Mouse (Mus musculus): ENCODE results near the gene Clasrp. TPM values are rescaled to one million over a fixed set of nuclear protein-coding genes. Genes with fewer than 3 reads are reported as not detected.
A peak's percentile ranks its signal among the peaks of the same experiment; 100 is the strongest.
"Not testable (repeated sequence)": the region's sequence is repeated elsewhere in the genome, so short reads cannot be mapped to it uniquely, and the experiment has no call there.

Gene Clasrp
- total and polyA plus RNA-seq, 3 experiments = 34.2 to 153 (median 41.4) TPM

DNA sequence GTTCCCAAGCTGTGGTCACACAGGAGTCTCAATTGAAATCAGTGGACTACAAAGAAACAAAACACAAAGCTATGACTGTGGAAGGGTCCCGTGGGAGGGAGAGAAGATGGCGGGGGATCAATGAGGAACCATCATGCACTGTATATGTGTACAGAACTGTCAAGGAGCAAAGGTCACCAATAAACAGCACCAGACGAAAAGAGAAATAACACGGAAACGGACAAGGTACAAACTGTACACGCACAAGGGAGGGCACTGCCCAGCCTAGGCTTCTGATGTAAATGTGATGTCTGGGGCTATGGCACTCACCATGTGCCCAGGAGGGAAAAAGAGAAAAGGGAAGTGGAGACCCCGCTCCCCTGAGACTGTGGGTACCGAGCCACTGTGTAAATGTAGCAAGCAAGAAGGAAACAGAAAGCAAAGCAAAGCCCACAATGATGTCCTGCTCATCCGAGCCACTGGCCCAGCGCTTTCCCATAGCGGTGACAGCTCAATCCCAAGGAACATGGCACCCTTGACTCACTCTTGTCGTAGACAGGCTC lies 10.8 kb upstream of the Clasrp start:
- peaks cover 14% of the 10 kb centered on the region; the same call in 1 of the 2 replicates for H3K27me3 ChIP-seq (ENCODE audit: insufficient read depth, low read length)
- TF ChIP-seq TAL1 (conservative IDR thresholded peaks at IDR 0.05; ENCODE audit: low read depth, low read length) = no peak
- no peak for TF ChIP-seq POLR2AphosphoS5 (IDR thresholded peaks at IDR 0.05; ENCODE audit: insufficient replicate concordance, low read depth, low read length)
- no peak for TF ChIP-seq GATA1 (IDR thresholded peaks at IDR 0.05; ENCODE audit: borderline replicate concordance, low read length)
- no peak for TF ChIP-seq CTCF (IDR thresholded peaks at IDR 0.05; ENCODE audit: low read depth, low read length)
- no peak for TF ChIP-seq GATA2 (IDR thresholded peaks at IDR 0.05; ENCODE audit: borderline replicate concordance, low read depth, low read length)
- DNase-seq (ENCODE audit: low spot score) = no peak
- H3K36me3 ChIP-seq (replicated peaks) = no peaks in the 10 kb centered on the region
- peak overlapping the region; percentile 9; the same call in 1 of the 2 replicates for H3K4me3 ChIP-seq (ENCODE audit: low read depth, low read length)
- H3K9me3 ChIP-seq (replicated peaks) = no peaks in the 10 kb centered on the region
- peaks cover 8% of the 10 kb centered on the region; the same call in 1 of the 2 replicates for H3K4me1 ChIP-seq (ENCODE audit: insufficient read depth, low read depth, low read length)
- no peak for ATAC-seq (ENCODE audit: extremely low read depth, insufficient number of reproducible peaks, low FRiP score, poor library complexity, severe bottlenecking)

DNA sequence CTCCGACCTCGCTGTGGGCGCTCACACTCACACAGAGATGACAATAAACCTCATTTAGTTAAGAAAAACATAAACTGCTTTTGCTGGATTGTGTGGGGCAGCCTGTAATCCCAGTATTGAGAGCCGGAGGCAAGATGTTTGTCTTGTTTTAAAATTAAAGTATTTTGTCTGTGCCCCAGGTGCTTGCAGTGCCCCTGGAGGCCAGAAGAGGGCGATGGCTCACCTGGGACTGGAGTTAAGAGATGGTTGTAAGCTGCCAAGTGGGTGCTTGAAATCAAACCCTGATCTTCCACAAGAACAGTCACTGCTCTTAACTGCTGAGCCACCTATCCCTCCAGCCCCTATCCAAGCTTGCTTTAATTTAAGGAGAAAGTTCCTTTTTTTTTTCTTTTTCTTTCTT lies 6.7 kb upstream of the Clasrp start:
- ATAC-seq (ENCODE audit: extremely low read depth, insufficient number of reproducible peaks, low FRiP score, poor library complexity, severe bottlenecking) = no peak
- Histone ChIP-seq H3K4me1 (ENCODE audit: insufficient read depth, low read depth, low read length) (peaks cover 3% of the 10 kb centered on the region; the same call in 1 of the 2 replicates), H3K36me3 (replicated peaks) (no peaks in the 10 kb centered on the region), H3K9me3 (replicated peaks) (no peaks in the 10 kb centered on the region), H3K27me3 (ENCODE audit: insufficient read depth, low read length) (peaks cover 12% of the 10 kb centered on the region; the same call in 1 of the 2 replicates), H3K4me3 (ENCODE audit: low read depth, low read length) (no peak overlapping the region)
- no peak for DNase-seq (ENCODE audit: low spot score)
- TF ChIP-seq TAL1 (conservative IDR thresholded peaks at IDR 0.05; ENCODE audit: low read depth, low read length) = no peak
- TF ChIP-seq POLR2AphosphoS5 (IDR thresholded peaks at IDR 0.05; ENCODE audit: insufficient replicate concordance, low read depth, low read length) = no peak
- TF ChIP-seq CTCF (IDR thresholded peaks at IDR 0.05; ENCODE audit: low read depth, low read length) = no peak
- TF ChIP-seq GATA1 (IDR thresholded peaks at IDR 0.05; ENCODE audit: borderline replicate concordance, low read length) = no peak
- TF ChIP-seq GATA2 (IDR thresholded peaks at IDR 0.05; ENCODE audit: borderline replicate concordance, low read depth, low read length) = no peak

DNA sequence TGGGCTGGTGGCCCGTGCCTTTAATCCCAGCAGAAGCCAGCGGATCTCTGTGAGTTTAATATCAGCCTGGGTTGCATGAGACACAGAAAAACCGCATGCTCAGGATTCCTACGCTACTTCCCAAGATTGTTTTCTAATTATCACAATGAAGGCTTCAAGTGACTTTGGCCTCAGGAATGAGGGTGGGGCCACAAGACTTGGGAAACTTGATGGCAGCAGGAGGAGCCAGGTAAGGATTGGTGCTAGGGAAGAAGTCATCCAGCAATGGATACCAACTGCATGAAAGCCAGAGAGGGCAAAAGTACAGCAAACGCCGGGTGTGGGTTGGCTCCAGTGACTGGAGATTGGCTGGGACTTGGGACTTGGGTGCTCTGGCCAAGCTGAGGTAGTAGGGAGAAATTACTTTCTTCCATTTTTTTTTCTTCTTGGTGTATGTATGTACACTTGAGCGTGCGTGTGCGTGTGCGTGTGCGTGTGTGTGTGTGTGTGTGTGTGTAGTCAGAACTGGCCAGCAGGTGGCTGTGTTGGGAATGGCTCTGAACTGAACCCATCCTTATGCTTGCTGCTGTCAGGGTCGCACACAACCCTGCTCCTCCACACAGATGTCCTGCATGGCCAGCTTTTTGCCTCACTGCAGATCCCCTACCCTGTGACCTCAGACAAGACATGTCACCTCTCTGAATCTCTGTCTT lies 5.5 kb upstream of the Clasrp start:
- ATAC-seq (ENCODE audit: extremely low read depth, insufficient number of reproducible peaks, low FRiP score, poor library complexity, severe bottlenecking) = no peak
- H3K36me3 ChIP-seq (replicated peaks) = no peaks in the 10 kb centered on the region
- H3K4me1 ChIP-seq (ENCODE audit: insufficient read depth, low read depth, low read length) = no peaks in the 10 kb centered on the region; the same call in 1 of the 2 replicates
- H3K9me3 ChIP-seq (replicated peaks) = no peaks in the 10 kb centered on the region
- no peak overlapping the region for H3K4me3 ChIP-seq (ENCODE audit: low read depth, low read length)
- peaks cover 7% of the 10 kb centered on the region; the same call in 1 of the 2 replicates for H3K27me3 ChIP-seq (ENCODE audit: insufficient read depth, low read length)
- no peak for DNase-seq (ENCODE audit: low spot score)
- no peak for TF ChIP-seq GATA1 (IDR thresholded peaks at IDR 0.05; ENCODE audit: borderline replicate concordance, low read length)
- TF ChIP-seq CTCF (IDR thresholded peaks at IDR 0.05; ENCODE audit: low read depth, low read length) = no peak
- no peak for TF ChIP-seq TAL1 (conservative IDR thresholded peaks at IDR 0.05; ENCODE audit: low read depth, low read length)
- TF ChIP-seq POLR2AphosphoS5 (IDR thresholded peaks at IDR 0.05; ENCODE audit: insufficient replicate concordance, low read depth, low read length) = no peak
- TF ChIP-seq GATA2 (IDR thresholded peaks at IDR 0.05; ENCODE audit: borderline replicate concordance, low read depth, low read length) = no peak

DNA sequence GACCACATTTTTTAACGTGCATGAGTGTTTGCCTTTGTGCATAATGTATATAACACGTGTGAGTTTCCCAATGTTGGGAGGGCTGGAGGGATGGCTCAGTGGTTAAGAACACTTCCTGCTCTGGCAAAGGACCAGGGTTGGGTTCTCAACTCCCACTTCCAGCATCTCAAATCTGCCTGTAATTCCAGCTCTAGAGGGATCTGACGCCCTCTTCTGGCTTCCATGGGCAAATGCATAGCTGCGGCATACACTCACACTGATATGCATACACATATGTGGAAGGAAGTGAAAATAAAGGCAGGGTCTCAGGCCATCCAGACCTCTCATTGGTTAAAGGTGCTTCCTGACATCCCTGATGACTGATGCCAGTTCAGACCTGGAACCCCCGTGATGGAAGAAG lies 3.0 kb upstream of the Clasrp start:
- TF ChIP-seq CTCF (IDR thresholded peaks at IDR 0.05; ENCODE audit: low read depth, low read length) = no peak
- TF ChIP-seq POLR2AphosphoS5 (IDR thresholded peaks at IDR 0.05; ENCODE audit: insufficient replicate concordance, low read depth, low read length) = no peak
- TF ChIP-seq TAL1 (conservative IDR thresholded peaks at IDR 0.05; ENCODE audit: low read depth, low read length) = no peak
- no peak for TF ChIP-seq GATA1 (IDR thresholded peaks at IDR 0.05; ENCODE audit: borderline replicate concordance, low read length)
- TF ChIP-seq GATA2 (IDR thresholded peaks at IDR 0.05; ENCODE audit: borderline replicate concordance, low read depth, low read length) = no peak
- Histone ChIP-seq H3K4me1 (ENCODE audit: insufficient read depth, low read depth, low read length) (peaks cover 16% of the 10 kb centered on the region), H3K27me3 (ENCODE audit: insufficient read depth, low read length) (peaks cover 2% of the 10 kb centered on the region; the same call in 1 of the 2 replicates), H3K4me3 (ENCODE audit: low read depth, low read length) (no peak overlapping the region), H3K36me3 (replicated peaks) (peaks cover 10% of the 10 kb centered on the region), H3K9me3 (replicated peaks) (no peaks in the 10 kb centered on the region)
- ATAC-seq (ENCODE audit: extremely low read depth, insufficient number of reproducible peaks, low FRiP score, poor library complexity, severe bottlenecking) (no peak), DNase-seq (ENCODE audit: low spot score) (no peak)

DNA sequence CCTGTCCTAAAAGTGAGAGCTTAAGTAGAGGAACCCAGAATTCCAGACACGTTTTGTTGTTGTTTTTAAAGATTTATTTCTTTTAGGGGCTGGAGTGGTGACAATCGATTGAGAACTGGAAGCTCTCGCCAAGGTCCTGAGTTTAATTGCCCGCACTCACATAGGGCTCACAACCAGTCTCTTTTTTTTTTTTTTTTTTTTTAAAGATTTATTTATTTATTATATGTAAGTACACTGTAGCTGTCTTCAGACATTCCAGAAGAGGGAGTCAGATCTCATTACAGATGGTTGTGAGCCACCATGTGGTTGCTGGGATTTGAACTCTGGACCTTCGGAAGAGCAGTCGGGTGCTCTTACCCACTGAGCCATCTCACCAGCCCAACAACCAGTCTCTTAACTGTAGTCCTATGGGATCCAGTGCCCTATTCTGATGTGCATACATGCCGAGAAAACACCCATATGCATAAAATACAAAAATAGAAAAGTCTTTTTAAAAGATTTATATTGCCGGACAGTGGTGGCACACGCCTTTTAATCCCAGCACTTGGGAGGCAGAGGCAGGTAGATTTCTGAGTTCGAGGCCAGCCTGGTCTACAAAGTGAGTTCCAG lies 424 bp upstream of the Clasrp start:
- peak overlapping the region; percentile 97 for H3K4me3 ChIP-seq (ENCODE audit: low read depth, low read length)
- peaks cover 36% of the 10 kb centered on the region for H3K36me3 ChIP-seq (replicated peaks)
- not testable (repeated sequence) for DNase-seq (ENCODE audit: low spot score)

DNA sequence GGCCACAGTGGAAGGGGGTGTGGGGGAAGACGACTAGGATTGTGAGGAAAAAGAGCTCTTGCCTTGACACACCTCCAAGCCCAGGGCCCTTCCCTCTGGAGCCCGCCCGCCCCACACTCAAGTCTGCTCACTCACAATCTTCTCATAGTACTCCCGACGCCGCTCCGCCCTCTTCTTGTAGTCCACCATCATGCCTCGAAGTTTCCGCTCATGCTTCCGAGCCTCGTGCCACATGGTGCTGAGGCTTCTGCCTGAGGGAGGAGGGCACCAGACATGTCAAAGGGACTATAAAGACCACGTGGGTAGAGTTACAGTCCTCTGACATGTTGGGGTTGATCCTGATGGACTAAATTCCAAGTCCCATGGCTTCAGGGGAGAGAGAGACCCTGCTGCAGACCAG lies 1.2 kb downstream of the Clasrp start:
- Histone ChIP-seq H3K36me3 (replicated peaks) (peaks cover 52% of the 10 kb centered on the region), H3K4me3 (ENCODE audit: low read depth, low read length) (peak overlapping the region; percentile 97; the same call in 1 of the 2 replicates), H3K9me3 (replicated peaks) (no peaks in the 10 kb centered on the region), H3K27me3 (ENCODE audit: insufficient read depth, low read length) (no peaks in the 10 kb centered on the region), H3K4me1 (ENCODE audit: insufficient read depth, low read depth, low read length) (peaks cover 34% of the 10 kb centered on the region)
- TF ChIP-seq TAL1 (conservative IDR thresholded peaks at IDR 0.05; ENCODE audit: low read depth, low read length) (no peak), GATA2 (IDR thresholded peaks at IDR 0.05; ENCODE audit: borderline replicate concordance, low read depth, low read length) (no peak), GATA1 (IDR thresholded peaks at IDR 0.05; ENCODE audit: borderline replicate concordance, low read length) (no peak), CTCF (IDR thresholded peaks at IDR 0.05; ENCODE audit: low read depth, low read length) (no peak), POLR2AphosphoS5 (IDR thresholded peaks at IDR 0.05; ENCODE audit: insufficient replicate concordance, low read depth, low read length) (no peak)
- ATAC-seq (ENCODE audit: extremely low read depth, insufficient number of reproducible peaks, low FRiP score, poor library complexity, severe bottlenecking) = no peak
- no peak for DNase-seq (ENCODE audit: low spot score)

More for the DNA sequence above, 424 bp upstream of the Clasrp start:
- not testable (repeated sequence) for H3K27me3 ChIP-seq (ENCODE audit: insufficient read depth, low read length); H3K9me3 ChIP-seq (replicated peaks); ATAC-seq (ENCODE audit: extremely low read depth, insufficient number of reproducible peaks, low FRiP score, poor library complexity, severe bottlenecking)
- peaks cover 31% of the 10 kb centered on the region for H3K4me1 ChIP-seq (ENCODE audit: insufficient read depth, low read depth, low read length)

Data from G1E (cell line).